Mouse (Mus musculus) myocyte (in vitro differentiated cells): ENCODE measurements around the gene Olfr495. TPM values are rescaled to one million over a fixed set of nuclear protein-coding genes. Genes with fewer than 3 reads are reported as not detected.

Experiments used
- H3K27me3 ChIP-seq: one replicate; pipeline ENCODE4 v1.6.1; 2011; ENCODE audit not compliant: control insufficient read depth, insufficient read depth, insufficient read length
- H3K36me3 ChIP-seq: one replicate; pipeline ENCODE4 v1.6.1; 2011; ENCODE audit not compliant: control insufficient read depth, insufficient read depth
- H3K4me2 ChIP-seq: one replicate; pipeline ENCODE4 v1.6.1; 2011; ENCODE audit warnings: low read depth, control low read depth
- H3K4me3 ChIP-seq: one replicate; pipeline ENCODE4 v1.5.1; 2011; ENCODE audit warnings: mild to moderate bottlenecking, control low read depth, moderate library complexity
- H3K79me2 ChIP-seq: one replicate; pipeline ENCODE4 v1.6.1; 2011; ENCODE audit not compliant: control insufficient read depth, insufficient read depth
- H3ac ChIP-seq: one replicate; pipeline ENCODE4 v1.6.1; 2011; ENCODE audit not compliant: control insufficient read depth, insufficient read length
- CEBPB ChIP-seq: IDR thresholded peaks from 2 replicates; pipeline ENCODE4 v1.6.1; 2011; ENCODE audit warnings: mild to moderate bottlenecking, moderate library complexity; ENCODE audit not compliant: poor library complexity, insufficient read depth, severe bottlenecking
- E2F4 ChIP-seq: IDR thresholded peaks from one replicate; pipeline ENCODE4 v1.6.1; 2011; ENCODE audit warnings: mild to moderate bottlenecking, control low read depth, moderate library complexity; ENCODE audit not compliant: insufficient read depth
- MAX ChIP-seq: IDR thresholded peaks from one replicate; pipeline ENCODE4 v1.6.1; 2011; ENCODE audit warnings: low read depth, mild to moderate bottlenecking, control low read depth
- MYOD1 ChIP-seq, 3 experiments: IDR thresholded peaks; one replicate each; pipeline ENCODE4 v1.6.1; 2011; ENCODE audit warnings: control low read depth in 2 of 3, low read depth in 2 of 3, mild to moderate bottlenecking in 2 of 3, moderate library complexity in 1 of 3; ENCODE audit not compliant: insufficient read length in 2 of 3, control insufficient read depth in 1 of 3
- MYOG ChIP-seq, 3 experiments: IDR thresholded peaks; one replicate each; pipeline ENCODE4 v1.6.1; 2011; ENCODE audit warnings: control low read depth in 2 of 3, low read depth in 2 of 3, mild to moderate bottlenecking in 2 of 3; ENCODE audit not compliant: insufficient read length in 2 of 3, control insufficient read depth in 1 of 3, insufficient read depth in 1 of 3
- POLR2A ChIP-seq: IDR thresholded peaks from one replicate; pipeline ENCODE4 v1.6.1; 2011; ENCODE audit warnings: low read depth, mild to moderate bottlenecking, control low read depth, moderate library complexity; ENCODE audit not compliant: insufficient read length
- POLR2AphosphoS2 ChIP-seq: IDR thresholded peaks from one replicate; pipeline ENCODE4 v1.6.1; 2011; ENCODE audit warnings: low read depth, control low read depth; ENCODE audit not compliant: insufficient read length
- REST ChIP-seq: IDR thresholded peaks from one replicate; pipeline ENCODE4 v1.6.1; 2011; ENCODE audit warnings: mild to moderate bottlenecking, control low read depth, moderate library complexity; ENCODE audit not compliant: insufficient read depth, insufficient read length
- SRF ChIP-seq: IDR thresholded peaks from one replicate; pipeline ENCODE4 v1.6.1; 2011; ENCODE audit warnings: low read depth; ENCODE audit not compliant: control insufficient read depth, insufficient read length
- TCF12 ChIP-seq: IDR thresholded peaks from one replicate; pipeline ENCODE4 v1.6.1; 2011; ENCODE audit warnings: mild to moderate bottlenecking, control low read depth; ENCODE audit not compliant: poor library complexity, insufficient read depth, severe bottlenecking
- TCF3 ChIP-seq: IDR thresholded peaks from one replicate; pipeline ENCODE4 v1.6.1; 2011; ENCODE audit warnings: low read depth, control low read depth; ENCODE audit not compliant: insufficient read length
- USF1 ChIP-seq: IDR thresholded peaks from one replicate; pipeline ENCODE4 v1.6.1; 2011; ENCODE audit warnings: low read depth, mild to moderate bottlenecking, control low read depth, moderate library complexity
- polyA plus RNA-seq: library from polyadenylated mRNA; unstranded; fragments of >200 nt; fragmentation: generic; extraction: Trizol; gene quantifications from one replicate; pipeline ENCODE4 v1.2.1, GENCODE M21; 2012; ENCODE audit warnings: missing spikeins

Gene Olfr495
- not detected for polyA plus RNA-seq

DNA sequence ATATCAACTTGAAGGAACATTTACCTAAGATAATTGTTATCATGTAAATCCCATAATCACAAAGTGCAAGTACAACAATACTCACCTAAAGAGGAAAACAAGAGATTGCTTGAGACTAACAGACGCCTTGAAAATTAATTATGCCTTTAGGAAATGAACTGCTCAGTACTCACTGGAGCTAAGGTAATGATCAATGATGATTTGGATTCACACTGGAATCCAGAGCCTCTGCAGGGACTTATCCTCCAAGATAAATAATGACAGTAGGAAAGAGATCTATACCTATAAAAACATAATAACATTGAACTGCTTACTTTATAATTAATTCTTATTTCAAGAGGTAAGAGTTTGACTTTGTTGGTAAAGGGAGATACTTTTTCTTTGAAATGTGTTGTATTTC, at the start of gene Olfr495:
Gene Olfr495, plus strand, starts transcription at position 301 of the 400 bp plus-strand sequence.
- no peak within 1 kb of the TSS for H3K4me3 ChIP-seq
- no peak within 1 kb of the TSS for H3ac ChIP-seq
- no peak within 1 kb of the TSS for H3K4me2 ChIP-seq
- no peaks in the 10 kb centered on the region for H3K27me3 ChIP-seq
- TF ChIP-seq TCF12 (no peak), E2F4 (no peak), MAX (no peak), TCF3 (no peak), SRF (no peak), POLR2AphosphoS2 (no peak), CEBPB (no peak), MYOG (IDR thresholded peaks at IDR 0.05; ENCODE audit: control insufficient read depth in 1 of 3, insufficient read depth in 1 of 3, insufficient read length in 2 of 3, low read depth in 2 of 3) (no peak), USF1 (no peak)
- H3K79me2 ChIP-seq = no peaks in the 10 kb centered on the region
- H3K36me3 ChIP-seq = no peaks in the 10 kb centered on the region

- no peak for TF ChIP-seq REST
- no peak for TF ChIP-seq POLR2A
- no peak for TF ChIP-seq MYOD1 (IDR thresholded peaks at IDR 0.05; ENCODE audit: control insufficient read depth in 1 of 3, insufficient read length in 2 of 3, low read depth in 2 of 3)
- TF ChIP-seq E2F4 = no peak
- TF ChIP-seq MYOG (IDR thresholded peaks at IDR 0.05; ENCODE audit: control insufficient read depth in 1 of 3, insufficient read depth in 1 of 3, insufficient read length in 2 of 3, low read depth in 2 of 3) = no peak
- TF ChIP-seq MAX = no peak
- TF ChIP-seq POLR2AphosphoS2 = no peak
- TF ChIP-seq SRF = no peak
- no peak for TF ChIP-seq TCF12
- TF ChIP-seq CEBPB = no peak
- TF ChIP-seq TCF3 = no peak
- no peak for TF ChIP-seq USF1
- Histone ChIP-seq H3K36me3 (no peaks in the 10 kb centered on the region), H3K4me2 (no peak within 1 kb of the TSS), H3K27me3 (no peaks in the 10 kb centered on the region), H3K79me2 (no peaks in the 10 kb centered on the region), H3K4me3 (no peak within 1 kb of the TSS), H3ac (no peak within 1 kb of the TSS)
These were observed 46.1 kb upstream of the Olfr495 start, which contains the start of gene Olfr493 for GRCm38 (mm10) chr7:108346879-108347278. Gene Olfr493 (minus strand): TSS chr7:108346979.

DNA sequence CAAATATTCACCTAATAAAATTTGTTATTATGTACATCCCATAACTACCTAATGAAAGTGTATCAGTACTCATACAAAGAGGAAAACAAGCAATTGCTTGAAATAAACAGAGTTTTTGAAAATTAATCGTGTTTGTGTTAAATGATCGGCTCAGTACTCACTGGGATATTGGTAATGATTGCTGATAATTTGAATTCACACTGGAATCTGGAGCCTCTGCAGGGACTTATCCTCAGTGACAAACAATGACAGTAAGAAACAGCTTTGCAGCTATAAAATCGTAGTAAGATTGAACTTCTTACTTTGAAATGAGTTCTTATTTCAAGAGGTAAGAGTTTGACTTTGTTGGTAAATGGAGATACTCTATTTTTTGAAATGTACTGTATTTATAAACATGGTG, 27.9 kb upstream of the Olfr495 start, which contains the start of gene Olfr494:
Gene Olfr494, plus strand, starts transcription at position 301 of the 400 bp plus-strand sequence.
- Histone ChIP-seq H3K4me2 (no peak within 1 kb of the TSS), H3K79me2 (no peaks in the 10 kb centered on the region), H3ac (no peak within 1 kb of the TSS), H3K4me3 (no peak within 1 kb of the TSS), H3K27me3 (no peaks in the 10 kb centered on the region), H3K36me3 (no peaks in the 10 kb centered on the region)
- no peak for TF ChIP-seq TCF12
- TF ChIP-seq REST = no peak
- no peak for TF ChIP-seq MYOD1 (IDR thresholded peaks at IDR 0.05; ENCODE audit: control insufficient read depth in 1 of 3, insufficient read length in 2 of 3, low read depth in 2 of 3)
- TF ChIP-seq POLR2A = no peak
- no peak for TF ChIP-seq POLR2AphosphoS2
- TF ChIP-seq USF1 = no peak
- TF ChIP-seq MAX = no peak
- TF ChIP-seq MYOG (IDR thresholded peaks at IDR 0.05; ENCODE audit: control insufficient read depth in 1 of 3, insufficient read depth in 1 of 3, insufficient read length in 2 of 3, low read depth in 2 of 3) = no peak
- TF ChIP-seq E2F4 = no peak
- no peak for TF ChIP-seq CEBPB
- TF ChIP-seq TCF3 = no peak
- no peak for TF ChIP-seq SRF

DNA sequence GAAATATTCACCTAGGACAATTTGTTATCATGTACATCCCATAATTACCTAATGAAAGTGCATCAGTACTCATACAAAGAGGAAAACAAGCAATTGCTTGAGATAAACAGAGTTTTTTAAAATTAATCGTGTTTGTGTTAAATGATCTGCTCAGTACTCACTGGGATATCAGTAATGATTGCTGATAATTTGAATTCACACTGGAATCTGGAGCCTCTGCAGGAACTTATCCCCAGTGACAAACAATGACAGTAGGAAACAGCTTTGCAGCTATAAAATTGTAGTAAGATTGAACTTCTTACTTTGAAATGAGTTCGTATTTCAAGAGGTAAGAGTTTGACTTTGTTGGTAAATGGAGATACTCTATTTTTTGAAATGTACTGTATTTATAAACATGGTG, 27.2 kb downstream of the Olfr495 start, which contains the start of gene Olfr497:
Gene Olfr497, plus strand, starts transcription at position 301 of the 400 bp plus-strand sequence.
- Histone ChIP-seq H3ac (no peak within 1 kb of the TSS), H3K4me2 (no peak within 1 kb of the TSS), H3K79me2 (no peaks in the 10 kb centered on the region), H3K36me3 (no peaks in the 10 kb centered on the region), H3K4me3 (no peak within 1 kb of the TSS), H3K27me3 (no peaks in the 10 kb centered on the region)
- no peak for TF ChIP-seq TCF3
- no peak for TF ChIP-seq SRF
- TF ChIP-seq MYOG (IDR thresholded peaks at IDR 0.05; ENCODE audit: control insufficient read depth in 1 of 3, insufficient read depth in 1 of 3, insufficient read length in 2 of 3, low read depth in 2 of 3) = no peak
- no peak for TF ChIP-seq TCF12
- no peak for TF ChIP-seq MAX
- TF ChIP-seq POLR2AphosphoS2 = no peak
- TF ChIP-seq MYOD1 (IDR thresholded peaks at IDR 0.05; ENCODE audit: control insufficient read depth in 1 of 3, insufficient read length in 2 of 3, low read depth in 2 of 3) = no peak

Other genes with a start within 250 kb of the Olfr495 start
- gene Olfr485, start 233.3 kb upstream of the Olfr495 start, polyA plus RNA-seq = not detected
- not detected for gene Olfr486, start 220.4 kb upstream of the Olfr495 start, polyA plus RNA-seq
- gene Olfr487, start 178.5 kb upstream of the Olfr495 start, polyA plus RNA-seq = not detected
- gene Olfr488, start 134.8 kb upstream of the Olfr495 start, polyA plus RNA-seq = not detected
- gene Olfr490, start 104.2 kb upstream of the Olfr495 start, polyA plus RNA-seq = not detected
- gene Olfr491, start 79.7 kb upstream of the Olfr495 start, polyA plus RNA-seq = not detected
- not detected for gene Olfr492, start 69.5 kb upstream of the Olfr495 start, polyA plus RNA-seq
- not detected for gene Olfr493, start 46.2 kb upstream of the Olfr495 start, polyA plus RNA-seq
- gene Olfr494, start 27.8 kb upstream of the Olfr495 start, polyA plus RNA-seq = not detected
- not detected for gene Olfr497, start 27.3 kb downstream of the Olfr495 start, polyA plus RNA-seq
- not detected for gene Olfr498, start 72.2 kb downstream of the Olfr495 start, polyA plus RNA-seq
- not detected for gene Olfr502, start 131.9 kb downstream of the Olfr495 start, polyA plus RNA-seq
- not detected for gene Olfr503, start 151.4 kb downstream of the Olfr495 start, polyA plus RNA-seq
- not detected for gene Olfr504, start 172.6 kb downstream of the Olfr495 start, polyA plus RNA-seq
- gene Olfr506, start 217.6 kb downstream of the Olfr495 start, polyA plus RNA-seq = not detected
- not detected for gene Olfr507, start 228.6 kb downstream of the Olfr495 start, polyA plus RNA-seq
- gene Olfr508, start 236.8 kb downstream of the Olfr495 start, polyA plus RNA-seq = not detected